In the genomic region with DNA sequence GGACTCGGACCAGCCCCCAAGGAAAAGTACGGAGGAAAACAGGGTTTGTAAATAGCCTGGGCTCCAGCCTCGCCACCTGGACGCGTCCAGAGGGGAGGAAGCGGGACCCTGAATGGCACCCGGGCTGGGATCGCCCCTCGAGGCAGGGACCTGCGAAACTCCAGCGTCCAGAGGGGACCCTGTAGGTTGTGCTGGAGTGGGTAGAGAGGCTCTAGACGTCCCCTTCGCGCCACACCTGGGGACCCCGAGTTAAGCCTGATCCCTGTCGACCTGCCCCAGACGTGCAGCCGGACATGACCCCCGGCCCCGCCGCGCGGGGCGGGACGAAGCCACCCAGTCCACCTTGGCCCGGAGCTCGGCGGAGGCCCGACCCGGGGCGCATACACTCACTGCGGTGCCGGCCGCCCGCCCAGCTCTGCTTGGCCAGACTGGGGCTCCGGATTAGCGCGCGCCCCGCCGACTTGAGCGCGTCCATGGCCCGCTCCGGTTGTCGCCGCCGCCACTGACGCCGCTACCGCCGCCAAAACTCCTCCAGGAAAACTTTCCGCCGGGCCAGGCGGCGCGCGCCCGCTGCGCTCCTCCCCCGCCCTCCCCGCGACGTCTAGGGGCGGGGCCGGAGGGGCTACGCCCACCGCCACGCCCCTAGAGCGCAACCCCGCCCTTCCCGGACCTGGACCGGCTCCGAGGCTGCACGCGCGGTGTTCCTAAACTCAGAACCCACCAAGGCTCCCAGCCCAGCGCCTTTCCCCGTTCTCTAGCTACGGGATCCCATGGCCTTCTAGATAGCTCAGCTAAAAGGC, we compare ENCODE assay signal across 8 mouse cellular contexts. TPM values are rescaled to one million over a fixed set of nuclear protein-coding genes. Genes with fewer than 3 reads are reported as not detected.
DNase-seq lines count a peak whose midpoint lies in the region; ATAC-seq and TF ChIP-seq lines count a peak whose summit lies in the region.

A gene (minus strand): TSS at position 599 of the 800 bp plus-strand sequence.

- peak within 1 kb of the TSS; percentile 99 for H3K4me2 ChIP-seq in heart, embryonic 14.5 days (ENCODE audit: low read length)

- H3K9me3 ChIP-seq in heart, embryonic 14.5 days (ENCODE audit: control insufficient read depth, low read length): no peaks in the 10 kb centered on the region

- peak; percentile 81 for ATAC-seq in heart, embryonic 14.5 days (ENCODE audit: insufficient number of reproducible peaks, insufficient read depth, low FRiP score, low read depth)

- peaks cover 11% of the 10 kb centered on the region for H3K4me1 ChIP-seq in embryonic fibroblast, embryonic 13.5 days (ENCODE audit: control insufficient read depth, insufficient read depth, low read length)
- H3K4me1 ChIP-seq in heart, embryonic 14.5 days (ENCODE audit: control insufficient read depth in 2 of 2, insufficient read depth in 2 of 2, low read length in 2 of 2): peaks cover 26 to 55% of the 10 kb centered on the region in 2 experiments

- no peak within 1 kb of the TSS for H3K27ac ChIP-seq in embryonic fibroblast, embryonic 13.5 days (ENCODE audit: insufficient read depth, low read length)
- peak within 1 kb of the TSS; percentile 57 to 71 for H3K27ac ChIP-seq in heart, embryonic 14.5 days (replicated peaks in 1 of 2; ENCODE audit: control insufficient read depth in 1 of 2, insufficient read depth in 1 of 2, low read depth in 2 of 2, low read length in 2 of 2)

- H3K9ac ChIP-seq in heart, embryonic 14.5 days (ENCODE audit: low read length): peak within 1 kb of the TSS; percentile 91

- peak; percentile 65 for TF ChIP-seq POLR2A in embryonic fibroblast, embryonic 13.5 days (IDR thresholded peaks at IDR 0.05; ENCODE audit: low read depth, low read length)

- no peak for TF ChIP-seq CTCF in embryonic fibroblast, embryonic 13.5 days (IDR thresholded peaks at IDR 0.05; ENCODE audit: borderline replicate concordance, insufficient read depth, low read length)

- DNase-seq in CD8-positive naive resting alpha-beta T cell, adult 2 months (ENCODE audit: low read depth in 2 of 2, low spot score in 2 of 2): peak; percentile 48 to 67
- DNase-seq in adrenal gland, postnatal 36 days: peak; percentile 90 to 92
- peak; percentile 92 for DNase-seq in kidney, postnatal 10 days
- peak; percentile 83 for DNase-seq in lung, postnatal 10 days
- DNase-seq in ovary, postnatal 14 days (ENCODE audit: low spot score): peak; percentile 74
- DNase-seq in thymus, postnatal 36 days: peak; percentile 78 to 79

- under 1% methylated on average over 77 of the region's 80 CpGs for WGBS in heart, embryonic 14.5 days

- no peaks in the 10 kb centered on the region for H3K36me3 ChIP-seq in heart, embryonic 14.5 days (ENCODE audit: control insufficient read depth, insufficient read depth, low read length)

- H3K4me3 ChIP-seq in embryonic fibroblast, embryonic 13.5 days (ENCODE audit: insufficient read depth, low read length): peak within 1 kb of the TSS; percentile 96
- H3K4me3 ChIP-seq in heart, embryonic 14.5 days (ENCODE audit: control insufficient read depth in 1 of 2, insufficient read depth in 1 of 2, low read depth in 1 of 2, low read length in 2 of 2): peak within 1 kb of the TSS; percentile 85 to 89

- H3K27me3 ChIP-seq in heart, embryonic 14.5 days (ENCODE audit: control insufficient read depth, insufficient read depth, low read length): no peaks in the 10 kb centered on the region

RNA-seq across cellular contexts. Expression of the gene that starts here (rescaled TPM):
- 10 to 100 TPM; 47.5 to 52.9 TPM for total RNA-seq in adrenal gland, postnatal 36 days (2021)
- 13.3 and 16.5 TPM in 2 replicates for polyA plus RNA-seq in embryonic fibroblast, embryonic 13.5 days (2011; ENCODE audit: insufficient read length, low read depth, missing spikeins)
- 10.7 and 12.3 TPM in 2 replicates for polyA plus RNA-seq in heart, embryonic 14.5 days (2014; fragmentation: Nextera tagmentation; extraction: Ambion mirVana)
